Comparison of ENCODE assay signal across 50 mouse cellular contexts in genomic region chr7:17903146-17903915, GRCm38 (mm10). TPM values are rescaled to one million over a fixed set of nuclear protein-coding genes. Genes with fewer than 3 reads are reported as not detected.
"Had no signal": no experiment of that assay in that cellular context is flagged by ENCODE, and none has a peak within 500 bp of the region (broad histone marks: within the 10 kb centered on the region; RNA-seq: fewer than 3 reads in every experiment).

No protein-coding gene starts in this region.

- H3K4me3 ChIP-seq: heart, embryonic 10.5 days; heart, embryonic 12.5 days; heart, embryonic 13.5 days; heart, embryonic 15.5 days; hindbrain, embryonic 10.5 days; hindbrain, embryonic 12.5 days; hindbrain, embryonic 13.5 days; hindbrain, embryonic 15.5 days; intestine, embryonic 15.5 days; kidney, embryonic 15.5 days; layer of hippocampus, adult 2 months; left cerebral cortex, adult 2 months had no signal

- H3K9ac ChIP-seq: heart, embryonic 12.5 days; heart, embryonic 13.5 days; heart, embryonic 15.5 days; hindbrain, embryonic 12.5 days; hindbrain, embryonic 13.5 days; hindbrain, embryonic 14.5 days; hindbrain, embryonic 15.5 days; intestine, embryonic 15.5 days; kidney, embryonic 15.5 days had no signal

- DNase-seq: heart, postnatal 10 days; heart, postnatal 14 days; heart, postnatal 36 days; heart, postnatal 4 days; kidney, adult 11 months; kidney, adult 18-20 months; kidney, adult 2 months; kidney, adult 9 months; kidney, postnatal 10 days; kidney, postnatal 14 days; kidney, postnatal 25 days; kidney, postnatal 36 days; kidney, postnatal 4 days; layer of hippocampus, adult 9-11 months; layer of hippocampus, postnatal 36 days had no signal

- ATAC-seq: hindbrain, postnatal 0 days; inflammation-experienced regulatory T-cells, adult 6 months; intestine, embryonic 15.5 days; intestine, embryonic 16.5 days; intestine, postnatal 0 days had no signal

- H3K36me3 ChIP-seq: heart, embryonic 10.5 days; heart, embryonic 12.5 days; heart, embryonic 13.5 days; heart, embryonic 15.5 days; hindbrain, embryonic 10.5 days; hindbrain, embryonic 12.5 days; hindbrain, embryonic 13.5 days; hindbrain, embryonic 15.5 days; intestine, embryonic 15.5 days; kidney, embryonic 15.5 days had no signal

- H3K9me3 ChIP-seq: intestine, embryonic 15.5 days had no signal

- H3K4me2 ChIP-seq: heart, embryonic 11.5 days; heart, embryonic 12.5 days; heart, embryonic 13.5 days; heart, embryonic 15.5 days; hindbrain, embryonic 12.5 days; hindbrain, embryonic 13.5 days; hindbrain, embryonic 14.5 days; hindbrain, embryonic 15.5 days; intestine, embryonic 15.5 days; kidney, embryonic 15.5 days had no signal

- H3K27me3 ChIP-seq: heart, embryonic 12.5 days; heart, embryonic 13.5 days; heart, embryonic 15.5 days; hindbrain, embryonic 12.5 days; hindbrain, embryonic 13.5 days; hindbrain, embryonic 15.5 days; intestine, embryonic 15.5 days; kidney, embryonic 15.5 days had no signal

- H3K27ac ChIP-seq: heart, embryonic 10.5 days; heart, embryonic 13.5 days; heart, embryonic 15.5 days; hindbrain, embryonic 10.5 days; hindbrain, embryonic 12.5 days; hindbrain, embryonic 13.5 days; hindbrain, embryonic 14.5 days; hindbrain, embryonic 15.5 days; hindbrain, postnatal 0 days; intestine, embryonic 15.5 days; kidney, embryonic 15.5 days; kidney, postnatal 0 days; layer of hippocampus, adult 2 months; left cerebral cortex, adult 2 months had no signal

- H3K4me1 ChIP-seq: heart, embryonic 10.5 days; heart, embryonic 12.5 days; heart, embryonic 13.5 days; heart, embryonic 15.5 days; hindbrain, embryonic 10.5 days; hindbrain, embryonic 12.5 days; hindbrain, embryonic 13.5 days; hindbrain, embryonic 15.5 days; intestine, embryonic 15.5 days; kidney, embryonic 15.5 days had no signal

RNA-seq across cellular contexts. Expression of gene Gm5155, which starts 31.8 kb away (rescaled TPM):
- total RNA-seq: heart, postnatal 10 days; heart, postnatal 14 days; heart, postnatal 25 days; heart, postnatal 36 days; heart, postnatal 4 days; hematopoietic stem cell, adult 5-6 weeks; hindbrain, postnatal 0 days; layer of hippocampus, adult 18-20 months; layer of hippocampus, adult 2 months; layer of hippocampus, adult 8-10 months; layer of hippocampus, postnatal 10 days; layer of hippocampus, postnatal 14 days; layer of hippocampus, postnatal 25 days; layer of hippocampus, postnatal 36 days; left cerebral cortex, adult 18-20 months; left cerebral cortex, adult 2 months had no signal
- polyA plus RNA-seq: heart, embryonic 10.5 days; heart, embryonic 11.5 days; heart, embryonic 12.5 days; heart, embryonic 13.5 days; heart, embryonic 14.5 days; heart, embryonic 15.5 days; heart, embryonic 16.5 days; heart, postnatal 0 days; hindbrain, embryonic 10.5 days; hindbrain, embryonic 11.5 days; hindbrain, embryonic 12.5 days; hindbrain, embryonic 13.5 days; hindbrain, embryonic 14.5 days; hindbrain, embryonic 15.5 days; hindbrain, postnatal 0 days; inflammation-experienced regulatory T-cells, adult 6 months; intestine, embryonic 14.5 days; intestine, embryonic 15.5 days; intestine, embryonic 16.5 days; intestine, postnatal 0 days; kidney, adult 2 months; kidney, embryonic 14.5 days; kidney, embryonic 15.5 days; kidney, embryonic 16.5 days; kidney, postnatal 0 days; large intestine, adult 2 months had no signal
